9 mouse cellular contexts compared by ENCODE assay signal in the genomic region with DNA sequence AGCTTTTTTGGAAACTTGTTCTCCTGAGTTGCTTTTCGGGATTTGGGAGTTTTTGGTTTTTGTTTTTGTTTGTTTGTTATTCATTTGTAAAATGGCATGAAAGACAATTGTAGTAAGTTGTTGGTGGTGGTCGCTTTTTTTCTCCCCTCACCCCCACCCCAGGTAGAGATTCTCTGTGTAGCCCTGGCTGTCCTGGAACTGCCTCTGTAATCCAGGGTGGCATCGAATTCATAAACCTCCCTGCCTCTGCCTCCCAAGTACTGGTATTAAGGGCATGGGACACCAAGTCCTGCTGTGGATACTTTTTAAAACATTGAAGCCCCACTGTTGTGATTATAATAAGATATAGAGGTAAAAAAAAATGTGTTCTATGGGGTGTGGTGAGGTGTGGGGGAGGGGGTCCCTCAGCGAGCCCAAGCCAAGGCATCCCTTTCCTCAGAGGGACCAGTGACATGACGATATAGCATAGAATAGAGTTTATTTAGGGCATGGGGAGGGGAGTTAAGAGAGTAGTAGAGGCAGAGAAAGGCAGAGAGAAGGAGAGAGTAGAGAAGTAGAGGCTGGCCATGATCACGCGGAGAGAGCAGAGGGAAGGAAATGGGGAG. TPM values are rescaled to one million over a fixed set of nuclear protein-coding genes. Genes with fewer than 3 reads are reported as not detected.
DNase-seq lines count a peak whose midpoint lies in the region; ATAC-seq and TF ChIP-seq lines count a peak whose summit lies in the region.
"Had no signal": no experiment of that assay in that cellular context is flagged by ENCODE, and none has a peak within 500 bp of the region (broad histone marks: within the 10 kb centered on the region; RNA-seq: fewer than 3 reads in every experiment).

No protein-coding gene starts in this region.

- ATAC-seq in heart, postnatal 0 days (ENCODE audit: insufficient read depth, low read depth), result no peak
- ATAC-seq in liver, embryonic 15.5 days (ENCODE audit: insufficient read depth), result no peak

- H3K36me3 ChIP-seq in E14TG2a.4 (ENCODE audit: insufficient read depth, low read length), result peaks cover 24% of the 10 kb centered on the region
- H3K36me3 ChIP-seq in heart, postnatal 0 days (replicated peaks; ENCODE audit: control insufficient read depth, insufficient read depth, low read length), result no peaks in the 10 kb centered on the region
- H3K36me3 ChIP-seq in liver, embryonic 15.5 days (replicated peaks), result no peaks in the 10 kb centered on the region
- H3K36me3 ChIP-seq in kidney, adult 2 months (ENCODE audit: control insufficient read depth, insufficient read depth, low read length), result no peaks in the 10 kb centered on the region; the same call in 1 of the 2 replicates

- no peaks in the 10 kb centered on the region for H3K27me3 ChIP-seq in E14TG2a.4 (ENCODE audit: insufficient read depth, low read length)
- no peaks in the 10 kb centered on the region for H3K27me3 ChIP-seq in heart, postnatal 0 days (ENCODE audit: control insufficient read depth, insufficient read depth, low read length)
- no peaks in the 10 kb centered on the region for H3K27me3 ChIP-seq in liver, embryonic 15.5 days
- H3K27me3 ChIP-seq in kidney, adult 2 months (replicated peaks; ENCODE audit: control insufficient read depth, insufficient read depth, low read length), result no peaks in the 10 kb centered on the region

- peaks cover 12% of the 10 kb centered on the region for H3K4me1 ChIP-seq in E14TG2a.4 (replicated peaks; ENCODE audit: low read depth, low read length)
- peaks cover 8% of the 10 kb centered on the region for H3K4me1 ChIP-seq in heart, postnatal 0 days (ENCODE audit: control insufficient read depth, insufficient read depth)
- peaks cover 5% of the 10 kb centered on the region; the same call in 1 of the 2 replicates for H3K4me1 ChIP-seq in liver, embryonic 15.5 days (replicated peaks)
- H3K4me1 ChIP-seq in kidney, adult 2 months (ENCODE audit: control insufficient read depth, insufficient read depth, low read length), result no peaks in the 10 kb centered on the region

- no peak for TF ChIP-seq EP300 in heart, postnatal 0 days (IDR thresholded peaks at IDR 0.05; ENCODE audit: low read depth)

- peak overlapping the region; percentile 86 for H3K4me2 ChIP-seq in heart, postnatal 0 days (ENCODE audit: low read depth, low read length)
- peak overlapping the region; percentile 66 for H3K4me2 ChIP-seq in liver, embryonic 15.5 days

- H3K27ac ChIP-seq in gastrocnemius, adult 2 months, result peak overlapping the region; percentile 76
- no peak overlapping the region for H3K27ac ChIP-seq in heart, postnatal 0 days (ENCODE audit: low read depth)
- H3K27ac ChIP-seq in liver, embryonic 15.5 days (replicated peaks), result no peak overlapping the region
- H3K27ac ChIP-seq in kidney, adult 2 months (ENCODE audit: insufficient read depth, low read depth, low read length), result no peak overlapping the region

- 61% methylated on average over 7 of the region's 7 CpGs for WGBS in heart, postnatal 0 days
- 44% methylated on average over 7 of the region's 7 CpGs for whole genome bisulfite sequencing in liver, embryonic 15.5 days (ENCODE audit: insufficient replicate concordance)
- 60% methylated on average over 7 of the region's 7 CpGs for WGBS in kidney, adult 2 months

- no peak for TF ChIP-seq CTCF in gastrocnemius, adult 2 months (IDR thresholded peaks at IDR 0.05)
- TF ChIP-seq CTCF in E14TG2a.4 (conservative IDR thresholded peaks at IDR 0.05; ENCODE audit: low read length), result no peak
- no peak for TF ChIP-seq CTCF in heart, postnatal 0 days (IDR thresholded peaks at IDR 0.05; ENCODE audit: low read depth)
- no peak for TF ChIP-seq CTCF in kidney, adult 2 months (conservative IDR thresholded peaks at IDR 0.05; ENCODE audit: insufficient read depth, insufficient read length, low read depth, low read length)

- intact Hi-C loops in gastrocnemius, adult 2 months (cut with DNase I), result loop anchor here (5.0 kb wide), 3 partner anchors 44 to 96 kb away; partner anchors contain the start of genes Zfp108, Zfp112 and Zfp235

- H3K9ac ChIP-seq in heart, postnatal 0 days (replicated peaks; ENCODE audit: low read depth, low read length), result peak overlapping the region; percentile 90; the same call in 1 of the 2 replicates
- no peak overlapping the region for H3K9ac ChIP-seq in liver, embryonic 15.5 days

- no peak for DNase-seq in gastrocnemius, adult 2 months
- no peak for DNase-seq in gastrocnemius, postnatal 4 days (ENCODE audit: low spot score in 2 of 2)
- no peak for DNase-seq in heart, postnatal 0 days (ENCODE audit: low spot score)
- DNase-seq in right cerebral cortex, postnatal 36 days (ENCODE audit: low spot score in 2 of 2), result no peak
- no peak for DNase-seq in urinary bladder, postnatal 25 days (ENCODE audit: low spot score)
- no peak for DNase-seq in kidney, adult 2 months

- peak overlapping the region; percentile 78 for H3K4me3 ChIP-seq in gastrocnemius, adult 2 months
- H3K4me3 ChIP-seq in E14TG2a.4 (replicated peaks; ENCODE audit: low read length), result peak overlapping the region; percentile 84; the same call in 1 of the 2 replicates
- H3K4me3 ChIP-seq in heart, postnatal 0 days (ENCODE audit: low read depth, low read length), result peak overlapping the region; percentile 76
- H3K4me3 ChIP-seq in liver, embryonic 15.5 days (replicated peaks), result peak overlapping the region; percentile 59
- no peak overlapping the region for H3K4me3 ChIP-seq in kidney, adult 2 months (ENCODE audit: insufficient read depth, low read depth, low read length)

- H3K9me3 ChIP-seq in E14TG2a.4 (ENCODE audit: low read length), result no peaks in the 10 kb centered on the region
- no peaks in the 10 kb centered on the region for H3K9me3 ChIP-seq in heart, postnatal 0 days (replicated peaks; ENCODE audit: control insufficient read depth, low read length)
- no peaks in the 10 kb centered on the region for H3K9me3 ChIP-seq in liver, embryonic 15.5 days (replicated peaks)

- no peak for TF ChIP-seq POLR2A in kidney, adult 2 months (IDR thresholded peaks at IDR 0.05; ENCODE audit: low read depth, low read length)

RNA-seq across cellular contexts. Expression of gene Zfp111, which starts 2.9 kb away (rescaled TPM):
- 1 to 10 TPM; 3.3 to 3.6 TPM for total RNA-seq in gastrocnemius, adult 2 months (2021)
- 10 to 100 TPM in 1 of 2 experiments, 1 to 10 TPM in 1; 9.2 to 10.1 TPM for total RNA-seq in gastrocnemius, postnatal 4 days (2021)
- 2.2 and 3.5 TPM in 2 replicates for total RNA-seq in heart, postnatal 0 days (2014; rRNA removed; ENCODE audit: low replicate concordance)
- polyA plus RNA-seq in heart, postnatal 0 days (2015; fragmentation: Nextera tagmentation; extraction: Ambion mirVana), result 2.4 and 2.7 TPM in 2 replicates
- 1.1 TPM in 2 replicates for polyA plus RNA-seq in liver, embryonic 15.5 days (2015; fragmentation: Nextera tagmentation; extraction: Ambion mirVana)
- polyA plus RNA-seq in kidney, adult 2 months (2012; rRNA removed), result 2.2 and 2.5 TPM in 2 replicates

RNA-seq across cellular contexts. Expression of gene Zfp109, which starts 29.0 kb away (rescaled TPM):
- 1 to 10 TPM; 2.4 TPM for total RNA-seq in gastrocnemius, adult 2 months (2021)
- 1 to 10 TPM; 2.1 to 2.2 TPM for total RNA-seq in gastrocnemius, postnatal 4 days (2021)
- total RNA-seq in heart, postnatal 0 days (2014; rRNA removed; ENCODE audit: low replicate concordance), result 2.7 and 6.6 TPM in 2 replicates
- 1.1 and 1.2 TPM in 2 replicates for polyA plus RNA-seq in heart, postnatal 0 days (2015; fragmentation: Nextera tagmentation; extraction: Ambion mirVana)
- 1.0 and 1.2 TPM in 2 replicates for polyA plus RNA-seq in liver, embryonic 15.5 days (2015; fragmentation: Nextera tagmentation; extraction: Ambion mirVana)
- polyA plus RNA-seq in kidney, adult 2 months (2012; rRNA removed), result 1.9 and 2.3 TPM in 2 replicates

RNA-seq across cellular contexts. Expression of gene Zfp114, which starts 33.5 kb away (rescaled TPM):
- under 1 TPM in 1 of 2 experiments, not detected in 1; 0.56 TPM for total RNA-seq in gastrocnemius, adult 2 months (2021)
- under 1 TPM; 0.57 to 0.83 TPM for total RNA-seq in gastrocnemius, postnatal 4 days (2021)
- total RNA-seq in heart, postnatal 0 days (2014; rRNA removed; ENCODE audit: low replicate concordance), result 0.19 and 1.1 TPM in 2 replicates
- polyA plus RNA-seq in heart, postnatal 0 days (2015; fragmentation: Nextera tagmentation; extraction: Ambion mirVana), result 0.42 and 0.86 TPM in 2 replicates
- polyA plus RNA-seq in liver, embryonic 15.5 days (2015; fragmentation: Nextera tagmentation; extraction: Ambion mirVana), result 0.40 and 0.61 TPM in 2 replicates
- polyA plus RNA-seq in kidney, adult 2 months (2012; rRNA removed), result 0.30 and 0.60 TPM in 2 replicates
- polyA plus RNA-seq: C2C12 had no signal

RNA-seq across cellular contexts. Expression of gene Zfp108, which starts 46.2 kb away (rescaled TPM):
- total RNA-seq in gastrocnemius, adult 2 months (2021), result 1 to 10 TPM; 1.9 to 2.3 TPM
- total RNA-seq in gastrocnemius, postnatal 4 days (2021), result 1 to 10 TPM; 2.1 to 2.2 TPM
- total RNA-seq in heart, postnatal 0 days (2014; rRNA removed; ENCODE audit: low replicate concordance), result 1.1 and 2.5 TPM in 2 replicates
- 1.1 and 1.5 TPM in 2 replicates for polyA plus RNA-seq in heart, postnatal 0 days (2015; fragmentation: Nextera tagmentation; extraction: Ambion mirVana)
- 0.38 and 0.51 TPM in 2 replicates for polyA plus RNA-seq in liver, embryonic 15.5 days (2015; fragmentation: Nextera tagmentation; extraction: Ambion mirVana)
- 1.2 and 1.3 TPM in 2 replicates for polyA plus RNA-seq in kidney, adult 2 months (2012; rRNA removed)
